Mouse (Mus musculus) gonadal fat pad, adult 2 months (tissue): ENCODE results near the gene Irf2bp1. TPM values are rescaled to one million over a fixed set of nuclear protein-coding genes. Genes with fewer than 3 reads are reported as not detected.

Experiments
- DNase-seq: peaks from one replicate; pipeline ENCODE4 v3.0.0-alpha.2; 2012; ENCODE audit warnings: low read depth
- polyA plus RNA-seq: library from polyadenylated mRNA; depleted of rRNA; stranded (reverse); fragments of >200 nt; gene quantifications from 2 replicates; pipeline ENCODE4 v1.2.3, GENCODE M21; 2012

The Irf2bp1 gene
- polyA plus RNA-seq, 1 experiment = 19.4 TPM

DNA sequence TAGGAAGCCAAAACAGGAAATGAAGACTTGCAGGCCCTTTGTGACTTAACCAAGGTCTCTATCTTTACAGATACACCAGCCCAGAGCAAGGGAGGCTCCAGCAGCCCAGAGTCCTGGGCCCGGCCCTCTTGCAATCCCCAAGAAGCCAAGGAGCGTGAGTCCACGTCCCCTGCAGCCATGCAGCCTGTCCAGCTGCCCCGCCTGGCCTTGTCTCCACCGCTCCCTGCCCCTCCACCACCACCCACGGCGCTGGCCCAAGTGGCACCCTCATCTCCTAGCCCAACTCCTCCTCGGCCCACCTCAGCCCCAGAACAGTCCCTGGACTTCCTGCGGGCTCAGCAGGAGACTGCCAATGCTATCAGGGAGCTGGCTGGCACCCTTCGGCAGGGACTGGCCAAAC is 3.4 kb upstream of the Irf2bp1 start:
- no peak for DNase-seq

- DNase-seq = no peak
Measured at GRCm38 (mm10) chr7:19001066-19001806, 2.6 kb upstream of the Irf2bp1 start.

- no peak for DNase-seq
Measured at GRCm38 (mm10) chr7:19001807-19002085, 2.1 kb upstream of the Irf2bp1 start.

DNA sequence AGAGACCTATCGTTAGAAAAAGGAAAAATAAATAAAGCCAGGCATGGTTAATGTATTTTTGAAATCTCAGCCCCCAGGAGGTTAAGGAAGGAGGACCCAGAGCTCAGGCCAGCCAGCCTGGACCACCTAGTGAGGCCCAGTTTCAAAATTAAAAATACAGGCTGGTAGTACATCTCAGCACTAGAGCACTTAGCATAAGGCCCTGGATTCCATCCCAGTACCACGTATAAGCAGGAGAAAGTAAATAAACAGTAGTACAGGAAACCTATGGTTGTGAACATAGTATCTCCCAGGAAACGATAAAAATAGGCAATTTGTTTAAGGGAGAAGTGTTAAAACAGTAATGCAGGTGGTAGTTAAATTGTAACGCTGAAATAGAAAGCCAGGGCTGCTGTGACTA is 1.7 kb upstream of the Irf2bp1 start:
- DNase-seq = no peak

DNA sequence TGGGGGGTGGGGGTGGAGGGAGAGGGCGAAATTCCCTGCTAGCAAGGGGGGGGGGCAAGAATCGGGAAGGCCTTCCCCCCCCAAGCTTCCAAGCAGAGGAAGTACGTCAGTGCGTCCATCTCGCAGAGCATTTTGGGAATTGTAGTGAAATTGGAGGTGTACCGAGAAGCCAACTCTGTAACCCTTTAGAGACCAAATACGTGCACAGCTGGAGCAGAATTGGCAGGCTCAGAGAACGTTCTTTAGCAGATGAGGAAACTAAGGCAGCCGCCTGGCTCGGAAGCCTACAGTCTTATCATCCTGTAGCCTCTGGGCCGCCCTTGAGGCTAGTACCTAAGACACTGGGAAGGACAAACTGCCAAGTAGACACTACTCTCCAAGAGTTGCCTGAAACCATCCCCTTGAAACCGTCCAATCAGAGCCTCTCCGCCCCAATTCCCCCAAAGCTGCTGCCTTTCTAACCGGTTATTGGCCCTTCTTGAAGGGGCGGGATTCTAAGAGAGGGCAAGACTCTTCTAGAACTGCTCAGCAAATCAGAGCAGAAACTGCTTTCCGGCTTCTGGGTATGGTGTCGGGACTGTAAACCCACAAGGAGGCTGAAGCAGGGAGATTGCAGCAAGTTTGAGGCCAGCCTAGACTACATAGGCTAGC is 871 bp upstream of the Irf2bp1 start:
- peak; percentile 65 for DNase-seq

DNA sequence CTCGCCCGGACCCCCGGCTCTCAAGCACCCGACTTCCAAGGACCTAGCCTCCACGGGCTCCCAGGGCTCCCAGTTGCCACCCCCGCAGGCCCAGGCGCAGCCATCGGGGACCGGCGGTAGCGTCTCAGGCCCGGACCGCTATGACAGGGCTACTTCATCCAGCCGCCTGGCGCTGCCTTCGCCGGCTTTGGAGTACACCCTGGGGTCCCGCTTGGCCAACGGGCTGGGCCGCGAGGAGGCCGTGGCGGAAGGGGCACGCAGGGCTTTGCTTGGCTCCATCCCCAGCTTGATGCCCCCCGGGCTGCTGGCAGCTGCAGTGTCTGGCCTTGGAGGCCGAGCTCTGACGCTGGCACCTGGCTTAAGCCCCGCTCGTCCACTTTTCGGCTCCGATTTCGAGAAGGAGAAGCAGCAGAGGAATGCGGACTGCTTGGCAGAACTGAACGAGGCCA is 811 bp downstream of the Irf2bp1 start:
- no peak for DNase-seq

GRCm38 (mm10) chr7:19005417-19006121 is 1.7 kb downstream of the Irf2bp1 start:
- DNase-seq = no peak

- no peak for DNase-seq
Measured at GRCm38 (mm10) chr7:19006476-19006875, 2.6 kb downstream of the Irf2bp1 start.

DNA sequence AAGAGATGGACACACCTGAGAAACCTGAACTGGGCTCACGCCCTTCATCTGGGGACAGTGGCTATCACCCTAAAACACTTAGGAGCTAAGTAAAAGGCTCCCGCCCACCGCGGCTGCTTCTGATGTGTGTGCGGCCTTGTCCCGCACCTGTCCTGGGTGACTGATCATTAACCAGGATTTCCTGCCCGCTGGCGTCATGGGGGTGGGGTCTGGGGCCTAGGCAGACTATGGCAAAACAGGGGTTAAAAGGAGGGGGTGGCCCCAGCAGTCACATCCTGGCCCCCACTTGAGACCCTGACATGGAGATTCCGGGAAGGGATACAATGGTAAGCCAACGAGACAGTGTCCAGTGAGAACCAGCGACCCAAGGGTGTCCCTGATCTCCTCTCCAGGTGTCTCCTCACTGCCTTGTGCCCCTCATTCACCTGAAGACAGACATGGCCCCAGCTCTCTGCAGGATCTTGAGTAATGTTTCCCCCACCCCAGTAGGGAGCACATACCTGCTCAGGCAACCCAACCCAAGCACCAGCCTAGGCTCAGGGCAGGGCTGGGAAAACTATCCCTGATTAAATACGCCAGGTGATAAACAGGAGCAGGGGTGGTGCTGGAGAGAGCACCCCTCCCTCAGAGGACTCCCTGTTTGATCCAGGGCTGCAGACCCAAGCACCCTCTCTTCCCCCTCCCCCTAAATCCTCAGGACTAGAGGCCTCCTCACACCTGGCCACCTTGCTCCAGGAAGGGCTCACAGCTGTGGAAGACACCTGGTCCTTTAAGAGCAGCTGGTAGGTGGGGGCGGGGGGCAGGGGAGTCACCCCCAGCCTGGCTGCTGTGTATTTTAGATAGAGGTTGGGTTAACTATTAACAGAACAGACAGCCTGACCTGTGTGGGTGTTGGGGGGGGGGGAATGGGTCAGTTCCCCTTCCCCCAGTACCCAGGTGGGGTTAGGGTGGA is 3.5 kb downstream of the Irf2bp1 start:
- DNase-seq = no peak

- DNase-seq = no peak
Measured at GRCm38 (mm10) chr7:19010581-19010980, 6.7 kb downstream of the Irf2bp1 start.

DNA sequence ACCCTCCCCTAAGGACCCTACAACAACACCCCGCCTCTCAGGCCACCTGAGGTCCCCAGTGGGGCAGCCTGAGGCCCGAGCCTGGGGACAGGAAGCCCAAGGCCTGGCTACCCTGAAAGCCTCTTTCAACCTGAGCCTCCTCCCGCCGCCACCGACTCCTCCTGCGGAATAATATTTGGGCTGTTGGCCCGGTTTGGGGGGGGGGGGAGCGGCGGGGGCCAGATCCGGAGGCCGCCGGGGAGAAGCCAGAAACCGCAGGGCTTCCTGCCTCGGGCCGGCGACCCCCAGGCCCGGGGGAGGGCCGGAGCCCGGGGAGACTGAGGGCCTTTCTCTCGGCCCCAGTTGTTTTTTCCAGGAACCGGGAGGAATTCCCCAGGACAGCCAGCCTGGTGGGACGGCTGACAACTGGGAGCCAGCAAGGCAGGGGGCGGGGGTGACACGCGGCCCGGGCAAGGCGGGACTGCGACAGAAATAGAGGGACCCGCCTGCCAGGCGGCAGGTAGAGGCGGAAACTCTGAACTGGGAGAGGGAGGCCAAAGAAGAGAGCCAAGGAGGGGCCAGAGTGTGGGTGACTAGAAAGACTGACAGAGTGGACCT is 8.3 kb downstream of the Irf2bp1 start:
- no peak for DNase-seq

DNA sequence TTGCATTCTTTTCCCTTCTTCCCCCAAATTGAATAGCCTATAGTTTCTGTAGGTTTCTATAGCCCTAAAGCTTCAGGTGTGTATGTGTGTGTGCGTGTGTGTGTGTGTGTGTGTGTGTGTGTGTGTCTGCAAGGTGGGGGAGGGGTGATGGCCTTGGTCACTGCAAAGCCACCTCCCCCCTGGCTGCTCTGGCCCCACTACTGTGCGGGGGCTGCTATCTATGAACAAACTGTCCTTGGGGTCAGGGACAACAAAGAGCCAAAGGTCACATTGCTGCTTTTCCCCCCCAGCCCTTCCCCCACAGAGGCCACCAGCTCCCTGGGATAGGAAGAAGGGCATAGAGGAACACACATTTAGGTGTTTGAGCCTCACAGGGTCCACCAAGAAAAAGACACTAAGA is 9.0 kb downstream of the Irf2bp1 start:
- no peak for DNase-seq

- DNase-seq = no peak
Measured at GRCm38 (mm10) chr7:19014452-19014851, 10.6 kb downstream of the Irf2bp1 start.

- DNase-seq = no peak
Measured at GRCm38 (mm10) chr7:19016042-19016441, 12.2 kb downstream of the Irf2bp1 start.

DNA sequence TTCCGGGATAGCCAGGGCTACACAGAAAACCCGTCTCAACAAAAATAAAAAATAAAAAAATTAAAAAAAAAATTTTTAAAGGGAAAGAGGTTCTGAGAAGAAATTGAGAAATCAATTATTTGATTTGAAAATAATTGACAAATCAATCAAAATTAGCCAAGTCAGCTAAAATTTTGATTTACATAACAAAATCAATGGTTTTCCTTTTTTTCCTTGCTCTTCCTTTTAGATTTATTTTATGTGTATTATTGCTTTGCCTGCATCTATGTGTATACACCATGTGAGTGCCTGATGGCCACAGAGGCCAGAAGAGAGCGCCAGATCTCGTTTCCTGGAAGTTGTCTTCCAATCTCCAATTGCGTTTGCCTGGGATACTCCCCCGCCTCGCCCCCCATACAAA is 14.1 kb downstream of the Irf2bp1 start:
- no peak for DNase-seq

GRCm38 (mm10) chr7:19021048-19021447 is 17.2 kb downstream of the Irf2bp1 start:
- DNase-seq = no peak

GRCm38 (mm10) chr7:19022189-19022958 is 18.5 kb downstream of the Irf2bp1 start:
- no peak for DNase-seq

DNA sequence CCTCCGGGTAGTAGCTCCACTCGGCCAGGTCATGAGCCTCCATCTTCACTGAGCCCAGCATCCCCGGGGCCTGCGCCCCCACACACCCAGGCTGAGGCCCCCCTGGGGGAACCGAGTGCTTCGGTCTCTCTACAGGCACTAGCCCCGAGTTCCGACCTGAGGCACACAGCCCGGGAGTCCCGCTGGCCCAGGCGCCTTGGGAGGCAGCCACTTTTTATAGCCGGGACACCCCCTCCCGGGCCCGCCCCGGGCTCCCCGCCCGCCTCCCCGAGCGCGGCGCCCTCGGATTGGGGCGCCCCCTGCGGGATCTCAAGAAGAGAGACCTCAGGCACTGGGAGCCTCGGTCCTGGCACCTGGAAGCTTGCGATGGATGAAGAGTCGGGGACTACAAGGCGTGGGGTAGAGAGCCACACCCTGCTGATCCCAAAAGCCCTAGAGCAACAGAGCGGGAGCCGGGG is 19.5 kb downstream of the Irf2bp1 start, which contains the start of gene Foxa3:
TSS of gene Foxa3 (minus strand) at position 182 of the 458 bp plus-strand sequence.
- no peak for DNase-seq

DNA sequence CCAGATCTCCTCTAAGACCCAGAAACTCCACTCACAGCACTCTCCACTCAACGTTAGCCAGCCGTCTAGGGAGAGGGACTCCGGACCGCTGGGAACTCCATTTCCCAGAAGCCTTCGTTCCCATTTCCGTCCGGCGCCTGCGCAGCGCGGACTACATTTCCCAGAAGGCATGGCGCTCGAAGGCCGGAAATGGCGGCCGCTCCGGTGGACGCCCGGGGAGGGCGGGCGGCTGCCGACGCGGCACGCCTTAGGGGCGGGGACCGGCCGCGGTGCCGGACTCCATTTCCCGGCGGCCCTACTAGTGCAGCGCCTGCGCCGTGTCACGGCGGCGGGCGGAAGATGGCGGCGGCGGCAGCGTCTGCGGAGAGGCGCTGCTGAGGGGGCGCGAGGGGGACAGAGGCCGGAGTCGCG is 20.3 kb downstream of the Irf2bp1 start, which contains the start of gene Sympk:
TSS of gene Sympk (plus strand) at position 282 of the 411 bp plus-strand sequence.
- no peak for DNase-seq

GRCm38 (mm10) chr7:19024581-19025255 is 20.9 kb downstream of the Irf2bp1 start:
- DNase-seq = no peak
